Mouse (Mus musculus): ENCODE measurements at regions not wholly inside any gene's neighbourhood (a gene's known extent, or its start where the extent isn't known, plus 50 kb on each side); places are given as distances from the start of the nearest gene placed in this dataset.
A peak's percentile ranks its signal among the peaks of the same experiment; 100 is the strongest.

DNA sequence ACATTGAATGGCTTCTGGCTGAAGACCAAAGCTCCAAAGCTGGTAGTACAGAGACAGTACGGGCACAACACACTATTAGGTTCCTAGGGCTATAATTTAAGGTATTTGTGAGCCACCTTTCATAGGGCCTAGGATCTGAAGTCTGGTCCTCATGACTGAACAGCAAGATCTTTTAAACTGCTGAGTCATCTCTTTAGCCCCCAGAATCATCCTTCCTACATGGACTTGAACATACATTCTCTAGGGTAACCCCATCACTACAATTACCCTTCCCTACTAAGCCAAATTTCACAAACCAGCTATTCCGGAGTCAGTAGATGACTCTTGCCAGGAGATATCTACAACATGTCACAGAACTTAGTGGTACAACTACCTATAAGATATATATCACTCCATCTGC is 215.5 kb upstream of the Nmur2 start:
- no peak overlapping the region for H3K4me2 ChIP-seq (ENCODE audit: low read length)
- ATAC-seq = no peak
- 82% methylated on average over 2 of the region's 2 CpGs for WGBS
- H3K4me3 ChIP-seq (ENCODE audit: low read length) = no peak overlapping the region
- no peaks in the 10 kb centered on the region for H3K9me3 ChIP-seq (ENCODE audit: control insufficient read depth, low read length)
- H3K9ac ChIP-seq (ENCODE audit: low read depth, low read length) = no peak overlapping the region
- H3K27ac ChIP-seq (ENCODE audit: low read depth, low read length) = no peak overlapping the region
- no peaks in the 10 kb centered on the region for H3K36me3 ChIP-seq (ENCODE audit: control insufficient read depth, insufficient read depth, low read length)
- H3K27me3 ChIP-seq (replicated peaks; ENCODE audit: control insufficient read depth, insufficient read depth, low read length) = no peaks in the 10 kb centered on the region
- H3K4me1 ChIP-seq (ENCODE audit: control insufficient read depth, insufficient read depth, low read depth, low read length) = no peaks in the 10 kb centered on the region

DNA sequence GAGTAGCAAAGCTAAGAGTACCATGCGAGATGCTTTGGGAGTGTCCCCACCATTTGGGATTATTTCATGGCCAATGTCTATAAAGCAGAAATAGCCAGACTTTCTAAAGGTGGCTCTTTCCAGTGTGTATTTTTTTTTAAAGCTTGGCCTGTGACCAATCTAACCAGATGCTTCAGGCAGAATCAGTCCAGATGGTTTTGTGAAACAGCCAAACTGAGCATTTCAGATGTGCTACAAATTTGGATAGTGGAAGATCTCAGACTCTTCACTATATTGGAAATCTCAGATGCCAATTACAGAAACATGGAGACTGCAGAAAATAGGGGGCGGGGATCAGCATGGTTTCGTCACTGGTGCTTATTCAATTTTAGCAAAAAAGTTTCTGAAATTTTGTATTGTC is 213.6 kb upstream of the Nmur2 start:
- Histone ChIP-seq H3K27ac (ENCODE audit: low read depth, low read length) (no peak overlapping the region), H3K36me3 (ENCODE audit: control insufficient read depth, insufficient read depth, low read length) (no peaks in the 10 kb centered on the region), H3K9me3 (ENCODE audit: control insufficient read depth, low read length) (no peaks in the 10 kb centered on the region), H3K9ac (ENCODE audit: low read depth, low read length) (no peak overlapping the region), H3K4me1 (ENCODE audit: control insufficient read depth, insufficient read depth, low read depth, low read length) (no peaks in the 10 kb centered on the region), H3K27me3 (replicated peaks; ENCODE audit: control insufficient read depth, insufficient read depth, low read length) (no peaks in the 10 kb centered on the region), H3K4me2 (ENCODE audit: low read length) (no peak overlapping the region), H3K4me3 (ENCODE audit: low read length) (no peak overlapping the region)
- no peak for ATAC-seq
- WGBS = 91% methylated on average over 3 of the region's 3 CpGs

DNA sequence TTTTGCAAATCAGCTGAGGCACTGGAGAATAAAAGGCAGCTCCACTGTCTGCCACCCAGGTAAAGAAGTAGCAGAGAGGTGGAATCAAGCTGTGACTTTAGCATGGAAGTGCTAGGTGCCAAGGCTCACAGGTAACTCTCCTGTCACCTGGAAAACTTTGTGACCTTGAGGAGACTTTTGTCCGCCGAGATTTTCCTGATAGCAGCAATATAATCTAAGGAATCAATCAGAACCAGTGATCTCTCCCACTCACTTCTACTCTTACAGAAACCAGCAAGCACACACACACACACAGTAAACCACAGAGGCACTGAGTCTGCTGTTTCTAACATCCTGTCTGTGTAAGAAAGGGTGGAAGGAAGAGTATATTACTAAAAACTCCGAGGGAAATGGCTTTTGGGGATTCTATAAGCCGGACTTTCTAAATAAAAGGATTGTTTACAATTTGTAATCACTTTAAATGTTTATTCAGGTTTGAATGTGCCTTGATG is 206.6 kb upstream of the Nmur2 start:
- Histone ChIP-seq H3K4me2 (ENCODE audit: low read length) (no peak overlapping the region), H3K27me3 (replicated peaks; ENCODE audit: control insufficient read depth, insufficient read depth, low read length) (no peaks in the 10 kb centered on the region), H3K4me1 (ENCODE audit: control insufficient read depth, insufficient read depth, low read depth, low read length) (peaks cover 17% of the 10 kb centered on the region), H3K36me3 (ENCODE audit: control insufficient read depth, insufficient read depth, low read length) (no peaks in the 10 kb centered on the region), H3K9me3 (ENCODE audit: control insufficient read depth, low read length) (no peaks in the 10 kb centered on the region), H3K9ac (ENCODE audit: low read depth, low read length) (0 out of 2 replicates have a peak overlapping the region, but pooled peaks have one; percentile 4), H3K27ac (ENCODE audit: low read depth, low read length) (peak overlapping the region; percentile 66), H3K4me3 (ENCODE audit: low read length) (no peak overlapping the region)
- peak; percentile 68 for ATAC-seq
- WGBS = 24% methylated on average over 4 of the region's 4 CpGs

DNA sequence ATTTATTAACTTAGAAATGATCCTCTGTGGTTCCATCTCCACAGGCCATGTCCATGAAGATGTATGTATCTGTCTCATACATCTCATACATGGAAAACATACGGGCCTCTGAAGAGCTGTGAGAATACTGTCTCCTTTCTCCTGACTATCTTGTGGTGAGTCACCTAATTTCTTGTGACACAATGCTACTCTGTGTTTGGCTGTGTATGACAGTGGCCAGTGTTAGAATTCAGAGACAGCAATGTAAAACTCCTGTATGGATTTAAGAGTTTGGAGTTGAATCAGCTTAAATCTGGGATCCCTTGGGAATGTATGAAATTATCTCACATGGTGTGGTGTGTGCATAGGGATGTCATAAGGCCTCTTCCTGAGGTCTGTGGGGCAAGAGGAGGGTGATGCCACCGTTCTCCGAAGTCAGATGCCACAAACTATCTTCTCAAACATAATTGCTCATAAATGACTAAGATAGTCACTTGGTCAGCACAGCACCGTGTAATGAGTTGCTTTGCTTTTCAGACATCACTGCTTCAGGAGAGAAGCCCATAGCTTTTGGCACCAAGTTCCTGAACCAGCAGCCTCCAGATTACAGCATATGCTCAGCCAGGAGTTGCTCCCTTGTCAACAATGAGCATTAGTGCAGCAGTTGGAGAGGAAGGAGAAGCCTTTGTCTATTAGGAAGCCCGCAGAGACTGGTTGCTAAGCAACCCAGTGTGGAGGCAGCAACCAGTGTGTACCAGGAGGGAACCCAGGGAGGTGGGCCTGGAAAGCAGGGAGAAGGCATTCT is 205.9 kb upstream of the Nmur2 start:
- H3K4me2 ChIP-seq (ENCODE audit: low read length) = no peak overlapping the region
- 27% methylated on average over 5 of the region's 5 CpGs for WGBS

DNA sequence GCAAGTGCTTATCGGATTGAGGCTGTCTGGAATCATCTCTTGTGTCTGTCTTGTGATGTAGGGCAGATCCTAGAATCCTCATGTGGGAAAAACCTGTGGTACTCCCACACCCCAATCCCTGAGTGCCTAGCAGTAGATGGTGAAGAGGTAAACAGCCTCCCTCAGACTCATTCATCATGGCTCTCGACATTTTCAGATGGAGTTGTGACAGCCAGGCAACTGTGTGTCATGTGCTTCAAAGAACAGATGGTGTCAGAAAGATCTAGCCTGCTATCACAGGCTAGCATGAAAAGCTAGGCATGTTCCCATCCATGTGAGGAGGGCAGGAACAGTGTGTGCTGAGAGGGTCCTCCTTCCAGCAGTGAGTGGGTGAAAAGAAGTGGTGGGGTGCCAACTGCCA is 204.1 kb upstream of the Nmur2 start:
- Histone ChIP-seq H3K4me1 (ENCODE audit: control insufficient read depth, insufficient read depth, low read depth, low read length) (peaks cover 17% of the 10 kb centered on the region), H3K4me2 (ENCODE audit: low read length) (no peak overlapping the region), H3K27me3 (replicated peaks; ENCODE audit: control insufficient read depth, insufficient read depth, low read length) (no peaks in the 10 kb centered on the region), H3K9me3 (ENCODE audit: control insufficient read depth, low read length) (no peaks in the 10 kb centered on the region), H3K9ac (ENCODE audit: low read depth, low read length) (no peak overlapping the region), H3K4me3 (ENCODE audit: low read length) (no peak overlapping the region), H3K36me3 (ENCODE audit: control insufficient read depth, insufficient read depth, low read length) (no peaks in the 10 kb centered on the region), H3K27ac (ENCODE audit: low read depth, low read length) (no peak overlapping the region)
- ATAC-seq = no peak
- 87% methylated on average over 2 of the region's 2 CpGs for WGBS

More for the DNA sequence above, 205.9 kb upstream of the Nmur2 start:
- Histone ChIP-seq H3K36me3 (ENCODE audit: control insufficient read depth, insufficient read depth, low read length) (no peaks in the 10 kb centered on the region), H3K27ac (ENCODE audit: low read depth, low read length) (peak overlapping the region; percentile 66), H3K4me3 (ENCODE audit: low read length) (no peak overlapping the region), H3K9me3 (ENCODE audit: control insufficient read depth, low read length) (no peaks in the 10 kb centered on the region), H3K27me3 (replicated peaks; ENCODE audit: control insufficient read depth, insufficient read depth, low read length) (no peaks in the 10 kb centered on the region), H3K4me1 (ENCODE audit: control insufficient read depth, insufficient read depth, low read depth, low read length) (peaks cover 17% of the 10 kb centered on the region), H3K9ac (ENCODE audit: low read depth, low read length) (no peak overlapping the region)
- ATAC-seq = peak; percentile 97

DNA sequence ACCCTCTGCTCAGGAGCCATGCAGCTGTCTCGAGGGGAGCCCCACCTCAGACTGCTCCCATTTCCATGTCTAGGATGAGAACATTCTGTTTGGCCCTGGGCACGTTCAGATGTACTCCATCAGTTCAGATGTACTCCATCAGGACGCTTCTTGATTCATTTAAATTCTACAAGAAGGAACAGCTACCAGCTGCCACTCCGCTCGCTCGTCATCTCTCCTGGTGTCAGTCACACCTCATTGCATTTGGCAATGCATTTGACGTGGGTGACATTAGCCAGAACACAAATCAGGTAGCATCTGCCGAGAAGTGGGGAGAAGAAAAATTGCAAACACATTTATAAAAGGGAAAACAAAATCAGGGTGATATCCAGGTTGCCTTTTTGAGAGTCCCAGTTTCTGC is 202.6 kb upstream of the Nmur2 start:
- ATAC-seq = no peak
- Histone ChIP-seq H3K4me3 (ENCODE audit: low read length) (no peak overlapping the region), H3K4me1 (ENCODE audit: control insufficient read depth, insufficient read depth, low read depth, low read length) (peaks cover 17% of the 10 kb centered on the region), H3K36me3 (ENCODE audit: control insufficient read depth, insufficient read depth, low read length) (no peaks in the 10 kb centered on the region), H3K4me2 (ENCODE audit: low read length) (no peak overlapping the region), H3K9ac (ENCODE audit: low read depth, low read length) (no peak overlapping the region), H3K27me3 (replicated peaks; ENCODE audit: control insufficient read depth, insufficient read depth, low read length) (no peaks in the 10 kb centered on the region), H3K27ac (ENCODE audit: low read depth, low read length) (no peak overlapping the region), H3K9me3 (ENCODE audit: control insufficient read depth, low read length) (no peaks in the 10 kb centered on the region)
- WGBS = 53% methylated on average over 8 of the region's 8 CpGs

DNA sequence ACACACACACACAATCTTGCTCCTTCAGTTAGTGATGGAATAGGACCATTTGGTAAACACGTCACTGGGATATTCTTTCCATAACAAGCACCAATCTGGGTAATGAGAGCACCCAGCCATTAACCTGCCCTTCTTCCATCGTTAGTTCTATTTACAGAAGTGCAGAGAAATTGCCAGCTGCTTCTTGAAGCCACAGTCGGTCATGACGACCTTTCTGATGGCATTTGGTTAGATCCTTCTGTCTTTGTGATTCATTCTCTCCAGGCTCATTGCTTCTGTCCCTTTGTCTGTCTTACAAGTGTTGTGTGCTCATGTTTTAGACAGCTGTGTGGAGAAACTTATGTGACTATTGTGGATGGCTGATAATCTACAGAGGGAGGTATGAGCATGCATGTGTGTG is 197.9 kb upstream of the Nmur2 start:
- H3K4me2 ChIP-seq (ENCODE audit: low read length) = no peak overlapping the region
- ATAC-seq = no peak
- no peaks in the 10 kb centered on the region for H3K27me3 ChIP-seq (replicated peaks; ENCODE audit: control insufficient read depth, insufficient read depth, low read length)
- H3K27ac ChIP-seq (ENCODE audit: low read depth, low read length) = no peak overlapping the region
- no peaks in the 10 kb centered on the region for H3K9me3 ChIP-seq (ENCODE audit: control insufficient read depth, low read length)
- no peak overlapping the region for H3K4me3 ChIP-seq (ENCODE audit: low read length)
- H3K4me1 ChIP-seq (ENCODE audit: control insufficient read depth, insufficient read depth, low read depth, low read length) = no peaks in the 10 kb centered on the region
- no peak overlapping the region for H3K9ac ChIP-seq (ENCODE audit: low read depth, low read length)
- 63% methylated on average over 4 of the region's 4 CpGs for WGBS
- H3K36me3 ChIP-seq (ENCODE audit: control insufficient read depth, insufficient read depth, low read length) = no peaks in the 10 kb centered on the region

DNA sequence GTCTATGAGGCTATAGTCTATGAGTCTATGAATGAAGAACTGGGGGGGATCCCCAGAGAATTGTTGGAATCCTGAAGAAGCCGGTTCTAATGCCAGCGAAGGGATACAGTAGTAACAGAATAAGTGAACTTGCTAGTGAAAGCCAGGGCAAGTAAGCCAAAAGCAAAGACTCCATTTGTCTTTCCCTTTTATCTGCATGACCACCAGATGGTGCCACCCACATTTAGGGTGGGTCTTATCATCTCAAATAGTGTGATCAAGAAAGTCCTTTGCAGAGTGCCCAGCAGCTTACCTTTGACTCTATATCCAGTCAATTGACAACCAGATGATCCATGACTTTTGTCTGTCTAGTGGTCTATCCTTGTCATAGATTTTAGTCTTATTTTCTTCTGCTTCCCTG is 184.2 kb upstream of the Nmur2 start:
- Histone ChIP-seq H3K4me2 (ENCODE audit: low read length) (no peak overlapping the region), H3K9me3 (ENCODE audit: control insufficient read depth, low read length) (no peaks in the 10 kb centered on the region), H3K36me3 (ENCODE audit: control insufficient read depth, insufficient read depth, low read length) (no peaks in the 10 kb centered on the region), H3K27ac (ENCODE audit: low read depth, low read length) (no peak overlapping the region), H3K4me1 (ENCODE audit: control insufficient read depth, insufficient read depth, low read depth, low read length) (no peaks in the 10 kb centered on the region), H3K27me3 (replicated peaks; ENCODE audit: control insufficient read depth, insufficient read depth, low read length) (no peaks in the 10 kb centered on the region), H3K9ac (ENCODE audit: low read depth, low read length) (no peak overlapping the region), H3K4me3 (ENCODE audit: low read length) (no peak overlapping the region)
- 90% methylated on average over 2 of the region's 2 CpGs for WGBS
- ATAC-seq = no peak

DNA sequence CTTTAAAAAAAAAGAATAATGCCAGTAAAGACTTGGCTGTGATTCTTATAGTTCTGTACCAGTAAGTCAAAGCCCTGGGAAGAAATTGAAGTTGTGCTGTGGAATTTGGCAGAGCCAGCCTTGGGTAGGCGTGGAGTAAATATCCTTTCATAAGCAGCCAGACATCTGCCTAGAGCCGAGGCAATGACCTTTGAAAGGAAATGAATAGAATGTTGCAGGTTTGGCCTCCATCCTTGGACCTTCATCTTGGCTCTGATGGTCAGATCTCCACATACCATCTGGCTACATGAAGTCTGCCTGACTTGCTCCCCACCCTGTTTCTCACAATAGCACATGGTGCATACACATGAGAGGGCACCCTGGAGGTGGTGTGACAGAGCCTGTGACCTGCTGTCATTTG is 174.9 kb upstream of the Nmur2 start:
- 95% methylated on average over 2 of the region's 2 CpGs for WGBS
- no peaks in the 10 kb centered on the region for H3K27me3 ChIP-seq (replicated peaks; ENCODE audit: control insufficient read depth, insufficient read depth, low read length)
- H3K9me3 ChIP-seq (ENCODE audit: control insufficient read depth, low read length) = no peaks in the 10 kb centered on the region
- ATAC-seq = no peak
- no peak overlapping the region for H3K9ac ChIP-seq (ENCODE audit: low read depth, low read length)
- H3K4me2 ChIP-seq (ENCODE audit: low read length) = no peak overlapping the region
- H3K4me3 ChIP-seq (ENCODE audit: low read length) = no peak overlapping the region
- no peak overlapping the region for H3K27ac ChIP-seq (ENCODE audit: low read depth, low read length)
- H3K36me3 ChIP-seq (ENCODE audit: control insufficient read depth, insufficient read depth, low read length) = no peaks in the 10 kb centered on the region
- H3K4me1 ChIP-seq (ENCODE audit: control insufficient read depth, insufficient read depth, low read depth, low read length) = no peaks in the 10 kb centered on the region

Measured in hindbrain, embryonic 16.5 days (tissue).